Mouse (Mus musculus) large intestine, adult 2 months (tissue): ENCODE data around the gene Prrt1. TPM values are rescaled to one million over a fixed set of nuclear protein-coding genes. Genes with fewer than 3 reads are reported as not detected.

Experiments
- DNase-seq: peaks from one replicate; pipeline ENCODE4 v3.0.0-alpha.2; 2012; ENCODE audit warnings: low read depth, low spot score
- WGBS: fragments of 180-500 bp; shearing (Covaris S2); methylation state at CpG from one replicate; pipeline ENCODE4 v1.1.7; 2018; 5-methylcytosine and 5-hydroxymethylcytosine counted together
- polyA plus RNA-seq: library from polyadenylated mRNA; depleted of rRNA; stranded (reverse); fragments of >200 nt; gene quantifications from 2 replicates; pipeline ENCODE4 v1.2.3, GENCODE M21; 2012; rRNA removed

Gene Prrt1
- 4.5 and 5.7 TPM in 2 replicates for polyA plus RNA-seq

GRCm38 (mm10) chr17:34629221-34629751 is at the start of gene Prrt1:
Gene Prrt1, plus strand, starts transcription at chr17:34629533.
- WGBS: 33% methylated on average over 16 of the region's 16 CpGs
- no peak for DNase-seq

- 90% methylated on average over 12 of the region's 12 CpGs for WGBS
Measured at GRCm38 (mm10) chr17:34582528-34582927, 46.8 kb upstream of the Prrt1 start.

GRCm38 (mm10) chr17:34583397-34583796 is 45.9 kb upstream of the Prrt1 start:
- DNase-seq: no peak
- 74% methylated on average over 7 of the region's 7 CpGs for WGBS

More at GRCm38 (mm10) chr17:34582528-34582927, 46.8 kb upstream of the Prrt1 start:
- no peak for DNase-seq

- DNase-seq: no peak
- WGBS: 94% methylated on average over 8 of the region's 8 CpGs
Measured at GRCm38 (mm10) chr17:34583819-34584218, 45.5 kb upstream of the Prrt1 start.

GRCm38 (mm10) chr17:34585121-34585520 is 44.2 kb upstream of the Prrt1 start:
- DNase-seq: no peak
- 91% methylated on average over 8 of the region's 8 CpGs for WGBS

GRCm38 (mm10) chr17:34585877-34586771 is 43.2 kb upstream of the Prrt1 start:
- WGBS: 57% methylated on average over 32 of the region's 32 CpGs
- DNase-seq: no peak

- 1% methylated on average over 38 of the region's 38 CpGs for WGBS
- DNase-seq: no peak
Measured at GRCm38 (mm10) chr17:34586796-34587422, 42.4 kb upstream of the Prrt1 start.

GRCm38 (mm10) chr17:34587423-34587811 is 41.9 kb upstream of the Prrt1 start:
- DNase-seq: no peak
- 1% methylated on average over 50 of the region's 50 CpGs for WGBS

GRCm38 (mm10) chr17:34587814-34588213 is 41.5 kb upstream of the Prrt1 start:
- 2% methylated on average over 19 of the region's 19 CpGs for WGBS
- DNase-seq: no peak

GRCm38 (mm10) chr17:34588767-34589166 is 40.6 kb upstream of the Prrt1 start:
- DNase-seq: no peak
- WGBS: 84% methylated on average over 3 of the region's 3 CpGs

GRCm38 (mm10) chr17:34589206-34589605 is 40.1 kb upstream of the Prrt1 start:
- WGBS: 68% methylated on average over 7 of the region's 7 CpGs
- DNase-seq: no peak

- 15% methylated on average over 7 of the region's 7 CpGs for WGBS
- DNase-seq: no peak
Measured at GRCm38 (mm10) chr17:34589681-34590101, 39.6 kb upstream of the Prrt1 start, which contains the start of gene Gpsm3. Gene Gpsm3, plus strand, starts transcription at chr17:34589806.

GRCm38 (mm10) chr17:34590154-34590987 is 39.0 kb upstream of the Prrt1 start:
- 70% methylated on average over 15 of the region's 15 CpGs for WGBS
- no peak for DNase-seq

GRCm38 (mm10) chr17:34591029-34591993 is 38.0 kb upstream of the Prrt1 start, which contains the start of gene Pbx2:
Gene Pbx2, plus strand, starts transcription at chr17:34591266.
- WGBS: 14% methylated on average over 21 of the region's 21 CpGs
- DNase-seq: no peak

- under 1% methylated on average over 31 of the region's 35 CpGs for WGBS
Measured at GRCm38 (mm10) chr17:34591994-34592375, 37.3 kb upstream of the Prrt1 start.

GRCm38 (mm10) chr17:34592581-34593549 is 36.5 kb upstream of the Prrt1 start:
- 1% methylated on average over 32 of the region's 32 CpGs for WGBS
- DNase-seq: no peak

More at GRCm38 (mm10) chr17:34591994-34592375, 37.3 kb upstream of the Prrt1 start:
- no peak for DNase-seq
